Mouse (Mus musculus) ES-CJ7 (cell line): ENCODE data around the gene Siglecf.
A peak's percentile ranks its signal among the peaks of the same experiment; 100 is the strongest.

Experiments
- DNase-seq: peaks from one replicate; pipeline ENCODE4 v3.0.0; 2011; ENCODE audit warnings: low read depth, low spot score

Gene Siglecf

DNA sequence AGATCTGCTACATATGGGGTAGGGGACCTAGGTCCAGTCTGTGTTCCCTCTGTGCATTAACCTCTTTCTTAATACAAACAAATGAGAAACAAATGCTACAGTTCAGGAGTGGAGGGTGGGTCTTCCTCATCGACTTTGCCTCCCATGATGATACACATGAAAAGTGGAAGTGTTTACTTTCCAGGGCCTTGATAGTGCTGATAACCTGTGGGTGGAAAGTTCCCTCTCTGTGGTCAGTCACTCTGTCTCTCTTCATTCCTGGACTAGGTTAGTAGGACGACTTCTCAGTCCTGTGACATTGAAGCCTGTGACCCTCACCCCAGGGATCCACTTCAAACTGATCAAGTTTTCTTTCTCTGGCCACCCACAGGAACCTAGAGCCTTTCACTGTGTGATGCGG lies at the start of gene Siglecf:
Gene Siglecf (plus strand): TSS at position 188 of the 400 bp plus-strand sequence.
- no peak for DNase-seq

- no peak for DNase-seq
Measured at GRCm38 (mm10) chr7:43305235-43305634, 45.9 kb upstream of the Siglecf start.

- DNase-seq = no peak
Measured at GRCm38 (mm10) chr7:43309069-43309468, 42.1 kb upstream of the Siglecf start.

- no peak for DNase-seq
Measured at GRCm38 (mm10) chr7:43311632-43312031, 39.5 kb upstream of the Siglecf start.

DNA sequence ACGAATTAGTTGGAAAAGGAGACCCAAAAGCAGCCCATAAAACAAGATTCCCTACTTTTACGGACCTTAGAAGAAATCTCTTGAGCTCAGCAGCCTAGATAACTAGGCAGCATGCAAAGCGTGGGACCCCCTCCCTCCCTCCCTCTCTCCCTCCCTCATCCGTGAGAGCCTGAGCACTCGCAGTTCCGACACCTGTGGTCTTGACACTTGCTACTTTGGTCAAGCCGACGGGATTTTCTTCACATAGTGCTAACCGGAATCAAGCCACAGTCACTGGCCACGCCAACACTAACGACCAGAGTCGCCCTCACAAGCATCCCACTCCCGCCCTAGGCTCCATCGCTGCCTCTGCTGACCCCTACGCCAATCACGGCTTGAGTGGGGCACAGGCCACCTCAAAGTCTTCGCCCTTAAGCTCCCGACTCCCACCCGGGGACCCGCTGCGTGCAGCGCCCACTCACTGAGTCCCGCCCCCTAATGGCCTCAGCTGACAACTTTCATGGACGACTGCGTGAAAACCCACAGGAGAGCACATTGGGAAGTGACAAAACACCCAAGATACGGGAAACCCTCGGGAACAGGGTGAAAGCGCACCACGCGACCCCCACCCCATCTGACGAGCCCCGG lies 38.6 kb upstream of the Siglecf start:
- DNase-seq = peak; percentile 27

GRCm38 (mm10) chr7:43313013-43313428 lies 38.1 kb upstream of the Siglecf start, which contains the start of gene Zfp715:
Gene Zfp715 (minus strand): TSS chr7:43313294.
- peak; percentile 99 for DNase-seq

DNA sequence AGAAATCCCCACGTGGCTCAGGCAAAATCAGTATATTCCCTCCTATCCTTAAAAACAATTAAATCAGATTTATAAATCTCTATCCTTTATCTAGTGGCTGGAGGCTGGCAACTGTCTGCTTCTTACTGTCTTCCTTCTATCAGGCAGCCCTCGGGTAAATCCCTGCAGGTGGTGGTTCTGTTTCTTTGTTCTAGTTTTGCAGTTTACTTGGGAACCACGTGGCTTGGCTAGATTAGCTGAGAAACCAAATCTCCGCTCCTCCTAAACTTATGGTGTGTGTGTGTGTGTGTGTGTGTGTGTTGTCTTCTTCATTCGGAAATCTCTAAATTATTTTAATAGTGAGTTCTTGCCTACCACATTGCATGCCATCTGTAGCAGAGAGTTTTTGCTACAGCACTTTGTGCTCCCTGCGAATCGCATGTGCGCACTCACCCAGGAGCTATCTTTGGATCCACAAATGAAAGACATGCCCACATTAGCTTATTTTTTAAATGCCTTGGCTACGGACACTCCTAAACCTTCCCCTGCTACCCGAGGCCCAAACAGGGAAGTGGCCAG lies 24.8 kb upstream of the Siglecf start:
- DNase-seq = peak; percentile 58

GRCm38 (mm10) chr7:43328101-43328500 lies 23.0 kb upstream of the Siglecf start:
- peak; percentile 53 for DNase-seq

- DNase-seq = peak; percentile 93
Measured at GRCm38 (mm10) chr7:43333203-43333602, 17.9 kb upstream of the Siglecf start.

- peak; percentile 59 for DNase-seq
Measured at GRCm38 (mm10) chr7:43333899-43334298, 17.2 kb upstream of the Siglecf start.

- no peak for DNase-seq
Measured at GRCm38 (mm10) chr7:43340771-43341170, 10.4 kb upstream of the Siglecf start.

GRCm38 (mm10) chr7:43343191-43343590 lies 8.0 kb upstream of the Siglecf start:
- DNase-seq = no peak

- DNase-seq = peak; percentile 81
Measured at GRCm38 (mm10) chr7:43344020-43344419, 7.1 kb upstream of the Siglecf start.

- no peak for DNase-seq
Measured at GRCm38 (mm10) chr7:43344491-43344890, 6.7 kb upstream of the Siglecf start.

DNA sequence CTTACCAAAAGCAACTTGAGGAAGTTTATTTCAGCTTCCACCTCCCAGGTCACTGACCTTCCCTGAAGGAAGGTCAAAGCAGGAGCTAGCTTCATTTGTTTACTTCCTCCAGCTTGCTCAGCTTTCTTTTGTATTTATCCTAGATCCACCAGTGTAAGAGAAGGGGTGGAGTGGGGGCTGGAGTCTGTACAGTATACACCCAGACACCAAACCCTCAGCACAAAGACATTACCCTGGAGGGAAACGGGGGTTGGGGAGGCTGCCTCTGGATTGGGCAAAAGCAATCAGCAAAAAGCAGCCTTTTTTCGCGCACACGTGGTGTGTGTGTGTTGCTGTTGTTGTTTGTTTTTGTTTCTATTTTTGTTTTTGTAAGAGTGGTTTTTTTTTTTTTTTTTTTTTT lies 5.0 kb upstream of the Siglecf start:
- peak; percentile 87 for DNase-seq

GRCm38 (mm10) chr7:43346571-43346970 lies 4.6 kb upstream of the Siglecf start:
- peak; percentile 79 for DNase-seq

DNA sequence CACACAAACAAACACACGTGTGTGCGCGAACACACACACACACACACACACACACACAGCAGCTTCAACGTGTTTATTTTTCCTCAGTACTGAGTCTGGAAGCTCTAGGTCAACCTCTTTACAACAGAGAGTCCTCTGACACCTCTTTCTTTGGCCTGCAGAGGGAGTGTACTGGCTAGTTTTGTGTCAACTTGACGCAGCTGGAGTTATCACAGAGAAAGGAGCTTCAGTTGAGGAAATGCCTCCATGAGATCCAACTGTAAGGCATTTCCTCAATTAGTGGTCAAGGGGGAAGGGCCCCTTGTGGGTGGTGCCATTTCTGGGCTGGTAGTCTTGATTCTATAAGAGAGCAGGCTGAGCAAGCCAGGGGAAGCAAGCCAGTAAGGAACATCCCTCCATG lies 1.5 kb upstream of the Siglecf start:
- peak; percentile 62 for DNase-seq

DNA sequence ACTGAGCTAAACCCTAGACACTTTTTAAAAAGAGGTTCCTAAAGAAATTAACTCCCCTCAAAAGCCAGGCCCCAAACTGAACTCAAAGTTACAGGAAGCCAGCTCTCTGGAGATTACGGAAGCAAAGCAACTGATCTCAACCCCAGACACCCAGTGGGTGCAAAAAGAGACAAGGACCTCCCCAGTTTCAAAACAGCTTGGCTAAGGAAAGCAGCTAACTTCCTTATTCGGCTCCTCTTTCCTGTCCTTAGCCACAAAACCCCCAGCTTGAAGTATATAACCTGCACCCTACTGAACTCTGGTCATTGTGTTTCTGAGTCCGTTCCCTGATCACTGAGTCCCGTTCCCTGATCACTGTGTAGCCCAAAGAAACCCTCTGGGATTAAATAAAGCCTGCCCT lies 2.0 kb downstream of the Siglecf start:
- DNase-seq = no peak

DNA sequence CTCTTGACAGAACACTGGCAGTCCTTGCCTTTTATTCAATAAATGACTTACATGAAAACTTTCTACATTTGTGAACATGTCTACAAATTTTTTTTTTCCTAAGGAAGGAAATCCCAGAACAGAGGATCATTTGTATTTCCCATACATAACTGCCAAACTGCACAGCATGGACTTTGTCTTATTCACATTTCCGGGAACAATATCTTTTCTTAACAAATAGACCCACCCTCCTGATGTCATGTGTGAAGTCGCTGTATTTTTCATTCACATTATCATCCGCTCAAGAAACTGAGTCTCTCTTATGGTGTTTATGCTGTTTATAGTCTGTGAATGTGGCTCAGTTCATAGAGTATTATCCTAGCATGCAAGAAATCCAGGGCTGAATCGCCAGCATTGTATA lies 2.6 kb downstream of the Siglecf start:
- DNase-seq = no peak

- peak; percentile 34 for DNase-seq
Measured at GRCm38 (mm10) chr7:43354893-43355835, 4.0 kb downstream of the Siglecf start.

GRCm38 (mm10) chr7:43358556-43358955 lies 7.4 kb downstream of the Siglecf start:
- DNase-seq = no peak

- DNase-seq = no peak
Measured at GRCm38 (mm10) chr7:43361442-43361841, 10.3 kb downstream of the Siglecf start.
